Comparison of ENCODE assay signal across 21 mouse cellular contexts in genomic region chr6:106265487-106265886, GRCm38 (mm10).
DNase-seq lines count a peak whose midpoint lies in the region; ATAC-seq and TF ChIP-seq lines count a peak whose summit lies in the region.
"Had no signal": no experiment of that assay in that cellular context is flagged by ENCODE, and none has a peak within 500 bp of the region (broad histone marks: within the 10 kb centered on the region; RNA-seq: fewer than 3 reads in every experiment).

No protein-coding gene starts in this region.

- DNase-seq in embryo, embryonic 11 days = peak; percentile 1
- no peak for DNase-seq in embryo, embryonic 9.5 days (ENCODE audit: extremely low spot score)
- no peak for DNase-seq in frontal cortex, postnatal 25 days (ENCODE audit: low spot score in 2 of 2)
- DNase-seq: adrenal gland, adult 2 months; adrenal gland, postnatal 10 days; adrenal gland, postnatal 25 days; cerebellum, adult 11 months; cerebellum, adult 18-20 months; cerebellum, adult 8-10 months; cerebellum, adult 9-11 months; cerebellum, postnatal 14 days; cerebellum, postnatal 36 days had no signal

- H3K9me3 ChIP-seq in intestine, embryonic 15.5 days = no peaks in the 10 kb centered on the region
- H3K9me3 ChIP-seq in intestine, postnatal 0 days (ENCODE audit: control insufficient read depth) = no peaks in the 10 kb centered on the region
- H3K9me3 ChIP-seq: embryonic facial prominence, embryonic 13.5 days; embryonic facial prominence, embryonic 15.5 days; forebrain, embryonic 10.5 days; forebrain, embryonic 12.5 days had no signal

- no peaks in the 10 kb centered on the region for H3K4me1 ChIP-seq in intestine, embryonic 15.5 days (replicated peaks)
- H3K4me1 ChIP-seq in intestine, postnatal 0 days (replicated peaks; ENCODE audit: control insufficient read depth, insufficient read depth, low read length) = no peaks in the 10 kb centered on the region
- H3K4me1 ChIP-seq: embryonic facial prominence, embryonic 13.5 days; embryonic facial prominence, embryonic 15.5 days; forebrain, embryonic 10.5 days; forebrain, embryonic 12.5 days had no signal

- WGBS in intestine, embryonic 15.5 days = 48% methylated on average over 3 of the region's 3 CpGs
- WGBS in intestine, postnatal 0 days = 31% methylated on average over 3 of the region's 3 CpGs

- H3K4me2 ChIP-seq in intestine, embryonic 15.5 days (replicated peaks) = no peak overlapping the region
- no peak overlapping the region for H3K4me2 ChIP-seq in intestine, postnatal 0 days (replicated peaks; ENCODE audit: low read depth)
- H3K4me2 ChIP-seq: embryonic facial prominence, embryonic 13.5 days; embryonic facial prominence, embryonic 15.5 days; forebrain, embryonic 12.5 days had no signal

- ATAC-seq in intestine, embryonic 15.5 days = peak; percentile 90
- ATAC-seq in intestine, postnatal 0 days = no peak
- ATAC-seq: forebrain, embryonic 14.5 days; forebrain, embryonic 16.5 days had no signal

- H3K9ac ChIP-seq in intestine, embryonic 15.5 days = no peak overlapping the region
- no peak overlapping the region for H3K9ac ChIP-seq in intestine, postnatal 0 days (ENCODE audit: low read depth, low read length)
- H3K9ac ChIP-seq: embryonic facial prominence, embryonic 13.5 days; embryonic facial prominence, embryonic 15.5 days; forebrain, embryonic 12.5 days had no signal

- no peaks in the 10 kb centered on the region for H3K36me3 ChIP-seq in intestine, embryonic 15.5 days
- H3K36me3 ChIP-seq in intestine, postnatal 0 days (ENCODE audit: control insufficient read depth, insufficient read depth) = no peaks in the 10 kb centered on the region
- H3K36me3 ChIP-seq: embryonic facial prominence, embryonic 13.5 days; embryonic facial prominence, embryonic 15.5 days; forebrain, embryonic 10.5 days; forebrain, embryonic 12.5 days had no signal

- TF ChIP-seq CTCF in intestine, postnatal 0 days (IDR thresholded peaks at IDR 0.05; ENCODE audit: low read depth) = no peak

- H3K27ac ChIP-seq in intestine, embryonic 15.5 days = no peak overlapping the region
- no peak overlapping the region for H3K27ac ChIP-seq in intestine, postnatal 0 days (ENCODE audit: low read depth, low read length)
- H3K27ac ChIP-seq: embryonic facial prominence, embryonic 13.5 days; embryonic facial prominence, embryonic 15.5 days; forebrain, embryonic 10.5 days; forebrain, embryonic 12.5 days had no signal

- no peaks in the 10 kb centered on the region for H3K27me3 ChIP-seq in intestine, embryonic 15.5 days (replicated peaks)
- H3K27me3 ChIP-seq in intestine, postnatal 0 days (replicated peaks; ENCODE audit: control insufficient read depth, insufficient read depth, low read length) = no peaks in the 10 kb centered on the region
- H3K27me3 ChIP-seq: embryonic facial prominence, embryonic 13.5 days; embryonic facial prominence, embryonic 15.5 days; forebrain, embryonic 12.5 days had no signal

- no peak overlapping the region for H3K4me3 ChIP-seq in intestine, embryonic 15.5 days (replicated peaks)
- H3K4me3 ChIP-seq in intestine, postnatal 0 days (ENCODE audit: low read depth, low read length) = no peak overlapping the region
- H3K4me3 ChIP-seq: embryonic facial prominence, embryonic 13.5 days; embryonic facial prominence, embryonic 15.5 days; erythroblast, embryonic 14.5 days; forebrain, embryonic 10.5 days; forebrain, embryonic 12.5 days had no signal
